Mouse (Mus musculus): Measurements from ENCODE around the gene Gdpgp1.
A peak's percentile ranks its signal among the peaks of the same experiment; 100 is the strongest.

The Gdpgp1 gene

GRCm38 (mm10) chr7:80232489-80233029 lies at the start of gene Gdpgp1, which contains the start of gene Cib1:
TSS of gene Gdpgp1 (plus strand) at chr7:80232865.
TSS of gene Cib1 (minus strand) at chr7:80232813.
- Histone ChIP-seq H3K27me3 (ENCODE audit: insufficient read depth, low read length) (no peaks in the 10 kb centered on the region), H3K9me3 (ENCODE audit: low read length) (no peaks in the 10 kb centered on the region), H3K4me3 (replicated peaks; ENCODE audit: low read length) (peak within 1 kb of the TSS; percentile 91), H3K4me1 (replicated peaks; ENCODE audit: low read depth, low read length) (peaks cover 54% of the 10 kb centered on the region), H3K36me3 (ENCODE audit: insufficient read depth, low read length) (peaks cover 56% of the 10 kb centered on the region)
- TF ChIP-seq NANOG (IDR thresholded peaks at IDR 0.05; ENCODE audit: borderline replicate concordance, low read length) (no peak), CTCF (conservative IDR thresholded peaks at IDR 0.05; ENCODE audit: low read length) (no peak), POU5F1 (IDR thresholded peaks at IDR 0.05; ENCODE audit: borderline replicate concordance, low read length) (no peak)

GRCm38 (mm10) chr7:80183466-80183865 lies 49.2 kb upstream of the Gdpgp1 start:
- Histone ChIP-seq H3K4me3 (replicated peaks; ENCODE audit: low read length) (no peak overlapping the region), H3K36me3 (ENCODE audit: insufficient read depth, low read length) (no peaks in the 10 kb centered on the region), H3K9me3 (ENCODE audit: low read length) (no peaks in the 10 kb centered on the region), H3K4me1 (replicated peaks; ENCODE audit: low read depth, low read length) (peaks cover 62% of the 10 kb centered on the region), H3K27me3 (ENCODE audit: insufficient read depth, low read length) (no peaks in the 10 kb centered on the region)
- no peak for TF ChIP-seq POU5F1 (IDR thresholded peaks at IDR 0.05; ENCODE audit: borderline replicate concordance, low read length)
- no peak for TF ChIP-seq NANOG (IDR thresholded peaks at IDR 0.05; ENCODE audit: borderline replicate concordance, low read length)
- TF ChIP-seq CTCF (conservative IDR thresholded peaks at IDR 0.05; ENCODE audit: low read length) = no peak

GRCm38 (mm10) chr7:80183969-80184368 lies 48.7 kb upstream of the Gdpgp1 start:
- TF ChIP-seq POU5F1 (IDR thresholded peaks at IDR 0.05; ENCODE audit: borderline replicate concordance, low read length) = no peak
- no peak for TF ChIP-seq NANOG (IDR thresholded peaks at IDR 0.05; ENCODE audit: borderline replicate concordance, low read length)
- TF ChIP-seq CTCF (conservative IDR thresholded peaks at IDR 0.05; ENCODE audit: low read length) = no peak
- H3K36me3 ChIP-seq (ENCODE audit: insufficient read depth, low read length) = no peaks in the 10 kb centered on the region
- peaks cover 62% of the 10 kb centered on the region for H3K4me1 ChIP-seq (replicated peaks; ENCODE audit: low read depth, low read length)
- no peaks in the 10 kb centered on the region for H3K9me3 ChIP-seq (ENCODE audit: low read length)
- no peaks in the 10 kb centered on the region for H3K27me3 ChIP-seq (ENCODE audit: insufficient read depth, low read length)
- no peak overlapping the region for H3K4me3 ChIP-seq (replicated peaks; ENCODE audit: low read length)

GRCm38 (mm10) chr7:80184551-80184950 lies 48.1 kb upstream of the Gdpgp1 start:
- TF ChIP-seq CTCF (conservative IDR thresholded peaks at IDR 0.05; ENCODE audit: low read length) = no peak
- no peaks in the 10 kb centered on the region for H3K36me3 ChIP-seq (ENCODE audit: insufficient read depth, low read length)
- peaks cover 68% of the 10 kb centered on the region for H3K4me1 ChIP-seq (replicated peaks; ENCODE audit: low read depth, low read length)
- no peaks in the 10 kb centered on the region for H3K9me3 ChIP-seq (ENCODE audit: low read length)
- peak overlapping the region; percentile 24 for H3K4me3 ChIP-seq (replicated peaks; ENCODE audit: low read length)
- no peaks in the 10 kb centered on the region for H3K27me3 ChIP-seq (ENCODE audit: insufficient read depth, low read length)

- Histone ChIP-seq H3K27me3 (ENCODE audit: insufficient read depth, low read length) (no peaks in the 10 kb centered on the region), H3K9me3 (ENCODE audit: low read length) (no peaks in the 10 kb centered on the region), H3K4me3 (replicated peaks; ENCODE audit: low read length) (peak overlapping the region; percentile 24), H3K4me1 (replicated peaks; ENCODE audit: low read depth, low read length) (peaks cover 72% of the 10 kb centered on the region), H3K36me3 (ENCODE audit: insufficient read depth, low read length) (no peaks in the 10 kb centered on the region)
- TF ChIP-seq POU5F1 (IDR thresholded peaks at IDR 0.05; ENCODE audit: borderline replicate concordance, low read length) = no peak
- TF ChIP-seq CTCF (conservative IDR thresholded peaks at IDR 0.05; ENCODE audit: low read length) = no peak
- no peak for TF ChIP-seq NANOG (IDR thresholded peaks at IDR 0.05; ENCODE audit: borderline replicate concordance, low read length)
Observed at GRCm38 (mm10) chr7:80184968-80185367, 47.7 kb upstream of the Gdpgp1 start.

- no peaks in the 10 kb centered on the region for H3K9me3 ChIP-seq (ENCODE audit: low read length)
- H3K4me1 ChIP-seq (replicated peaks; ENCODE audit: low read depth, low read length) = peaks cover 73% of the 10 kb centered on the region
- peaks cover 7% of the 10 kb centered on the region; the same call in 1 of the 2 replicates for H3K36me3 ChIP-seq (ENCODE audit: insufficient read depth, low read length)
- TF ChIP-seq CTCF (conservative IDR thresholded peaks at IDR 0.05; ENCODE audit: low read length) (no peak), NANOG (IDR thresholded peaks at IDR 0.05; ENCODE audit: borderline replicate concordance, low read length) (no peak), POU5F1 (IDR thresholded peaks at IDR 0.05; ENCODE audit: borderline replicate concordance, low read length) (no peak)
- peak overlapping the region; percentile 86 for H3K4me3 ChIP-seq (replicated peaks; ENCODE audit: low read length)
- no peaks in the 10 kb centered on the region for H3K27me3 ChIP-seq (ENCODE audit: insufficient read depth, low read length)
Observed at GRCm38 (mm10) chr7:80186021-80186420, 46.6 kb upstream of the Gdpgp1 start.

- peaks cover 7% of the 10 kb centered on the region; the same call in 1 of the 2 replicates for H3K36me3 ChIP-seq (ENCODE audit: insufficient read depth, low read length)
- peaks cover 76% of the 10 kb centered on the region for H3K4me1 ChIP-seq (replicated peaks; ENCODE audit: low read depth, low read length)
- TF ChIP-seq CTCF (conservative IDR thresholded peaks at IDR 0.05; ENCODE audit: low read length) = no peak
- no peak for TF ChIP-seq NANOG (IDR thresholded peaks at IDR 0.05; ENCODE audit: borderline replicate concordance, low read length)
- no peak for TF ChIP-seq POU5F1 (IDR thresholded peaks at IDR 0.05; ENCODE audit: borderline replicate concordance, low read length)
- no peaks in the 10 kb centered on the region for H3K27me3 ChIP-seq (ENCODE audit: insufficient read depth, low read length)
- H3K9me3 ChIP-seq (ENCODE audit: low read length) = no peaks in the 10 kb centered on the region
- peak within 1 kb of the TSS; percentile 86 for H3K4me3 ChIP-seq (replicated peaks; ENCODE audit: low read length)
Observed at GRCm38 (mm10) chr7:80186531-80187296, 46.0 kb upstream of the Gdpgp1 start, which contains the start of gene Sema4b. TSS of gene Sema4b (plus strand) at chr7:80186841.

GRCm38 (mm10) chr7:80187501-80187900 lies 45.2 kb upstream of the Gdpgp1 start:
- Histone ChIP-seq H3K4me1 (replicated peaks; ENCODE audit: low read depth, low read length) (peaks cover 76% of the 10 kb centered on the region), H3K4me3 (replicated peaks; ENCODE audit: low read length) (peak overlapping the region; percentile 86), H3K9me3 (ENCODE audit: low read length) (no peaks in the 10 kb centered on the region), H3K36me3 (ENCODE audit: insufficient read depth, low read length) (peaks cover 7% of the 10 kb centered on the region; the same call in 1 of the 2 replicates), H3K27me3 (ENCODE audit: insufficient read depth, low read length) (no peaks in the 10 kb centered on the region)
- TF ChIP-seq NANOG (IDR thresholded peaks at IDR 0.05; ENCODE audit: borderline replicate concordance, low read length) = no peak

Measured in E14TG2a.4 (cell line).